Mouse (Mus musculus) adipocyte (in vitro differentiated cells): ENCODE results near the gene Chd8.
"Not testable (repeated sequence)": the region's sequence is repeated elsewhere in the genome, so short reads cannot be mapped to it uniquely, and the experiment has no call there.

Experiments used
- DNase-seq: peaks from one replicate; pipeline ENCODE4 v3.0.0-alpha.2; 2016; ENCODE audit warnings: low spot score

Chd8 gene

DNA sequence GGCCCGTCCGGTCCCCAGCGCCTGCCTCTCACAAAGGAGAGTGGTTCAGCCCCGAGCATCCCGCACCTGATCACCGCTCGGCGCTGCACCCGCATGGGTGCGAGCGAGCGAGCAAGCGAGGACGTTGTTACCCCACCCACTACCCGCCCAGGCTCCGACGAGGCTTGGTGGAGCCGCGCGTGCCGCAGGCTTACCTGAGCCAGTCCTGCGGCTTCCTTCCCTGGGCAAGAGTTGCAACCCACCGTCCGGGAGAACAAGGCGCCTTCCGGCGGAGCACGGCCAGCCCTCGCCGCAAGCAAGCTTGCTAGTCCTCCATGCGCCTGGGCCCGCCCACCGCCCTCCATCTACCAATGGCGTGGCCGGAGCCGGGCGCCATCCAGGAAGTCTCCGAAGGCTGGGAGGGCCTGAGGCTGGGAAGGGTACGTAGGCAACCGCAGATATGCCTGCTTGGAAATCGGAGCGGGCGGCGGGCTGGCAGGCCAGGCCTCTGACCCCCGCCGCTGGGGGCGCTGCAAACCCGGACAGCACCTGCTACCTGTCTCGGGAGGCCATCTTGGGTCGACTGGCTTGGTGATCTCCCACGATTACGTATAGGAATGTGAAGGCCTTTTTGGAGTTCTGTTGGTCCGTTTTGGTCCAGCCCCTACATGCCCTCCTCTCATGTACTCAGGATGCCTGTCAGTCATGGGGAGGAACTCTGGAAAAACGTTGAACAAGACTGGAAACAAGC lies at the start of gene Chd8:
TSS of gene Chd8 (minus strand) at position 297 of the 730 bp plus-strand sequence.
- DNase-seq = peak; percentile 97

DNA sequence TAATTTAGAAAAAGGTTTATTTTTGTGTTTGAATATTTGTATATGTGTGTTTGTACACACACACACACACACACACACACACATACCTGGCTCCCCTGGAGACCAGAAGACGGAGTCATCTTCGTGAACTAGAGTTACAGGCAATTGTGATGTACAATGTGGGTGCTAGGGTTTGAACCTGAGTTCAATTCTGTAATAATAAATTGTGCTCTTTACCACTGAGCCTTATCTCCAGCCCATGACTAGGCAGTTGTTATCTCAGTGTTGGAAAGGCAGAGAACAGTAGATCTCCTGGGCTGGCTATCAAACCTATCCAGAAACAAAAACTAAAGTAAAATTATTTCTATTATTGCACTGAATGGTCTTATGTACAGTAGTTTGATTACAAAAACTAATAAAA lies 48.5 kb upstream of the Chd8 start:
- DNase-seq = peak; percentile 26

DNA sequence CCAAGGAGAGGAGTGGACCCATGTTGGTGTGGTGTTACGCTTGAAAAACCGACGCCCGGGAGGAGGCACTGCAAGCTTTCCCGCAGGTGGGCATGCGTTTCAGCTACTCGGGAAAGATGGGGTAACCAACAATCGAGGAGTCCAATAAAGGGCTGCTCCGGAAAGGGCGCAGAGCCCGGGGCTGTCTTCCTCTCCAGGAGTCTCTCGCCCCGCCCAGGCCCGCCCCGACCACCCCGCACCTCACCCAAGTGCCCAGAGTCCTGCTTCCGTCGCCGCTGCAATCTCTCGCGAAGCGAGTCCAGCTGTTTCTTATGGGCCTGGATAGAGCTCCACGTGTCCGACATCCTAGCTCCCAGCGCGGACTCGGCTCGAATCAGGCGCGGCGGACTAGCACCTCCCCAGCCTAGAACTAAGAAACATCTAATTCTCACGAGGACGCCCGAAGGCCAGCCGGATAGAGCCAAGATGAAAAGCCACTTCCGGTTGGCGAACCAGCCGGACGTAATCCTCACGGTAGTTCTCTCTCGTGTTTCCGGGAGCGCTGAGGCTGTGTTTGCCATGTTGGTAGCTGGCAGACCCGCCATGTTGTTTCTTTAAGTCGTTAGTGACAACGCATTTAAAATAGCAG lies 47.2 kb upstream of the Chd8 start, which contains the start of gene Mettl3:
TSS of gene Mettl3 (minus strand) at position 485 of the 628 bp plus-strand sequence.
- DNase-seq = peak; percentile 100

DNA sequence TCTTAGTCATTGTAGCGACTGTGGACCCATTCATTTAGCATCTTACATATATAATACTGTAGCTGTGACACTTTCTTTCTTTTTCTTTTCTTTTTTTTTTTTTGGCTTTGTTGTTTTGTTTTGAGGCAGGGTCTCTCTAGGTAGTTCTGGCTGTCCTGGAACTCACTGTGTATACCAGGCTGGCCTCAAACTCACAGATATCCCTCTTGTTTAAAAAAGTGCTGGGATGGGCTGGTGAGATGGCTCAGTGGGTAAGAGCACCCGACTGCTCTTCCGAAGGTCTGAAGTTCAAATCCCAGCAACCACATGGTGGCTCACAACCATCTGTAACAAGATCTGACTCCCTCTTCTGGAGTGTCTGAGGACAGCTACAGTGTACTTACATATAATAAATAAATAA lies 45.9 kb upstream of the Chd8 start:
- DNase-seq = not testable (repeated sequence)

DNA sequence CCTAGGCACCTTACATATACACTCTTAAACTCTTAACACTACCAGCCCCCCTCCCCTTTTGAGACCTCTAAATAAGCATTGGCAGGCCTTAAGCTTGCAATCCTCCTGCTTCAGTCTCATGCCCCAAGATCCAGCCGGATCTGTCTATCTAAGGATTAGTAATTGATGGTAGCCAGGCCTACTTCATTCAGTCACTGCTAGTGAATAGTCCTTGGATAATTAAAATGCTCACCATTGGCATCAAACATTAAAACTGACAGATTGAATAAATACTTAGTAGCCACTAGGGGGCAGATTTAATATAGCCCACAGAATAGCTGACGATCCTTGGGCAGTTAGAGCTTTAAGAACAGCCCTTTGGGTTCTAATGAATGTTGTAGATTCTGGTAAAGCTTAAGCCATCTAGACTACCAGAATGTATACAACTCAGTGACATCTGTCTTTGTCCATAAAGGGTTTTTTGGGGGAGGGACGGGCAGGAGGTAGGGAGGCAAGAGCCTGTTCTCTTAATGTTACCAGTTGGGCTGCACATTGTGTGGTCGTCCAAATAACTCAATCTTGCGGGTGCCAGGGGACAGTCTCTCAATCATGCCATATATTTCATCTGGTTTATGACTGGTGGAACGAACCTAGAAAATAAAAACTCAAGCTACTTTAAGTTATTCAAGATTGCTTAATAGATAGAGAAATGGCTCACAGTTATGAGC lies 38.1 kb upstream of the Chd8 start:
- DNase-seq = peak; percentile 51

DNA sequence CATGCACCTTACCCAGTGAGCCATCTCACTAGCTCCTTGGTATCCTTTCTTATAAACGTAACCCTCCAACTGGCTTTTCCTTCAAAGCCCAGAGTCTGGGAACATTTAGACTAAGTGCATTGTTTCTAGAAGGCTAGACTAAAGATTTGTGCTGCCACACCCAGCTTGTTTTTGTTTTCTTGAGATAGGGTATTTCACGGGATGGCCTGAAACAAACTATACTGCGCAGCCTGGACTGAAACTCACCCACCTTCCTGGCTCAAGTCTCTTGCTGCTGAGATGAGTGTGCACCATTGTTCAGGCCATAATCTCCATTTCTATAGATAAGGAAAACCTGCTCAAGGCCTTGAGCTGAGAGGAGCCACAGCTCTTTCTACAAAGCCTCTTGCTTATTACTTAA lies 26.6 kb upstream of the Chd8 start:
- no peak for DNase-seq

DNA sequence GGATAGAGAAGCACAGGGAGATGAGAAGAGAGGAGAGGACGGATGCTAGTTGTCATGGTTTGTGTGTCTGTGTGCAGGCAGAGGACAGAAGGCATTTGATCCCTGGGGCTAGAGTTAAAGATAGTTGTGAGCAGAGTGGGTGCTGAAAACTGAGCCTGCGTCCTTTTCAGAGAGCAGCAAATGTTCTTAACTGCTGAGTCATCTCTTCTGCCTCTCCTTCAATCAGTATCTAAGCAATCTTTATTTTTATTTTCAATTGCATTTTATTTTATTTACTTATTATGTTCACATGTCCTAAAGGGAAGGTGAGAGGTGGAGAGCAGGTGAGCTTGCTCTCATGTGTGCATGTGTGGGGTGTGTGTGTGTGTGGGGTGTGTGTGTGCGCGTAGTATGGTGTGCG lies 26.0 kb upstream of the Chd8 start:
- no peak for DNase-seq

DNA sequence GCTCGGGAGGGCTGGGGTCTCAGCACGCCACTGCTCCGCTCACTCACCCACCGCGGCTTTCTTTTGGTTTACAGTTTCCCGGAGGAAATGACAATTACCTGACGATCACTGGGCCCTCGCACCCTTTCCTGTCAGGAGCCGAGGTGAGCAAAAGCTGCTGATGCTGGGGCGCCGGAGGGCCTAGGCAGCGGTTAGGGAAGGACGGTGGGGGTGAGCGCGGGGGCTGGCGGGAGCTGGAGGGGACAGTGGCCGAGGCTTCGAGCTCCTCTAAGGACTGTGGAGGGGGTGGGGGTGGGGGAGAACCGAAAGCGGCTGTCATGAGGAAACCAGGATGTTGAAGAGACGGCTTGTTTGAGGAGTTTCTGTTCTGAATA lies 22.2 kb upstream of the Chd8 start:
- DNase-seq = no peak

DNA sequence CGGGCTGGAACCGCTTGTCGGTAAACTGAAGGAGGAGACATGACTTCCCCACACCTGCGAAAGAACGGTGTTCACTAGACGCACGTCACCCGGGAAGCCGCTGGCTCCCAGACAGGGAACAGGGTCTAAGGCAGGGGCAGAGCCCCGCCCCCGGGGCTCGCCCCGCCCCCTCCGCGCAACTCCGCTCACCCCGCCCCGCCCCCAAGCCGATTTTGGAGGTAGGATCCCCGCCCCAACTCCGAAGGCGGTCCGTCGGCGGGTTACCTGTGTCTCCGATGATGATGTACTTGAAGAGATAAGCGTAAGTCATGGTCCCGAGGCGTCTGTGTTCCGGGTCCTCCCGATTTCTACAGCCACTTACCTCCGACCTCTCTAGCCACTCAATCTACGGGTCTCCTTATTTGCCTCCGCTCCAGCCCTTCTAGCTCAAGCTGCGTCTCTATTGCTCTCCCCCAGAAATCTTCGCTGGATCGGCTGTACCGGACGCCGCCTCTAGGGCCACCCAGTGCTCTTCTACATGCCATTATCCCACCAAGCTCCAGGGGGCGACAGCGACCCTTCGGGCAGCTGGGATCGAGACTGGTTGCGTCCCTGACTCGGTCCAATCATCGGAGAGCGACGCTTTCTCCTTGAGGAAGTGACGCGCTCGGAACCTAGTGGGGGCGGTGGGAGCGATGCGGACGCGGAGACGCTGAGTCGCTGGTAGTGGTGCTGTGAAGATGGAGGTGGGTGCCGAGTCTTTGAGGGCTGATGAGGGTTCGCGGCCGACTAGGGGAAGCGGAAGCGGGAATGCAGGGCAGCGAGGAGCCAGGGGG lies 21.6 kb upstream of the Chd8 start, which contains the start of the genes Tox4 and Rab2b:
TSS of gene Tox4 (plus strand) at position 215 of the 815 bp plus-strand sequence.
TSS of gene Rab2b (minus strand) at position 614 of the 815 bp plus-strand sequence.
- peak; percentile 100 for DNase-seq

DNA sequence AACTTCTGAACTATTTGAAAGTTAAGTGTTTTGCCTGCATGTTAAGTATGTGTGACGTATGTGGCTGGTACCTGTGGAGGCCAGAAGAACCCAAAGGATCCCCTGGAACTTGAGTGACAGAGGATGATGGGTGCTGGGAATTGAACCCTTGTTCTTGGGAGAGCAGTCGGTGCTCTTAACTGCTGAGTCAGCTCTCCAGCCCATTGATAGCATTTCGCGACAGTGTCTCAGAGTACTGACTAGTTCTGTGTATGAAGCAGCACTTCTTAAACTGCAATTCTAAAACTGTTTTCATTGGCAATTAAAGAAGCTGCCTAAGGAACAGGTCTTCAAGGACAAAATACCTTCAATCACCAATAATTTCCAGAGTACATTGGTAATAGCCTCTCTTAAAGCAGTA lies 19.6 kb upstream of the Chd8 start:
- no peak for DNase-seq

DNA sequence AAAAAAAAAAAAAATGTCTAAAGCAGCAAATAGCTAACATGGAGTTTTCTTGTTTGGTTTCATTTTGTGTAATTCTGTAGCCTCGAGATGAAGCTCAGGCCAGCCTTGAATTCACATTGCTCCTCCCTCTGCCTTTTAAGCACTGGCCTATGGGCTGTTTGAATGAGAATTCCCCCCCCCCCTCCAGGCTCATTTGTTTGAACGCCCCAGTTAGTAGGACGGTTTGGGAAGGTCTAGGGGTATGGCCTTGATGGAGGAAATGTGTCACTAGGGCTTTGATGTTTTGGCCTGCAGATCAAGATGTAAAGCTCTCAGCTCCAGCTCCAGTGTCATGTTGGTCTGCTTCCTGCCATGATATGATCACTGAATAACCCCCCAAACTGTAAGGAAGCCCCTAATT lies 15.2 kb upstream of the Chd8 start:
- no peak for DNase-seq

DNA sequence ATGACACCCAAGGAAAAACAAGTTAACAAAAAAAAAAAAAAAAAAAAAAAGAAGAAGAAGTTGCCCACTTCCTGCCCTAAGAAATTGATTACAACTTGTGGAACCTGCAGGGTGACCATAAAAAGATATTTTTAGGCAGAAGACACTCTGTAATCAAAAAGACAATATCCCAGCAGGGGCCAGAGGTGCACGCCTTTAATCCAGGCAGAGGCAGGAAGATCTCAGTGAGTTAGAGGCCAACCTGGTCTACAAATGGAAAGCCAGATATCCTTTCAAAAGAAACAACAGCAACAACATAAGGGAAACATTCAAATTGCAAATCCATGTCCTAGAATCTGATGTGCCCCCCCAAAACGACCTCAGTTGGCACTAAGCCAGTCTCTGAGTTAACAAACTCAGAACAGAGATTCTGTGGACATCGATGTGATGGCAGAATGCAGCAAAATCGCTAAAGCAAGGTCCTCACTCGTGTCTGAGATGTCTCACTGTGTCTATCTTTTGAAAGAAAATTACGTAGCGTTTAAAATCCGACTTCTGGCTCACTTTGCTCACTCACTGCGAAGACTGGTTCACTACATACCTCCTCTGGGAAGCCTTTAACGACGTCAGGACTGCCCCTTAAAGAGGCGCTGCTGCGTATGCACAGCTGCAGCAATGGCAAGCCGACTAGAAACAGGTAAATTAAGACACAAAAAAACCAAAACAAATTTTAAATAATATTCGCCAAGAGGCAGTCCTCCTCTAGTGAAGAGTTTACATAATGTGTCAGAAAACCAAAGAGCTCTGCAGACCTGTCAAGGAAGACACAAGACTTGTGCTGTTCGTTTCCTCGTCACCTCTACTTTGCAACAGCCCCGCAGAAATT lies 1.0 kb downstream of the Chd8 start:
- peak; percentile 45 for DNase-seq

DNA sequence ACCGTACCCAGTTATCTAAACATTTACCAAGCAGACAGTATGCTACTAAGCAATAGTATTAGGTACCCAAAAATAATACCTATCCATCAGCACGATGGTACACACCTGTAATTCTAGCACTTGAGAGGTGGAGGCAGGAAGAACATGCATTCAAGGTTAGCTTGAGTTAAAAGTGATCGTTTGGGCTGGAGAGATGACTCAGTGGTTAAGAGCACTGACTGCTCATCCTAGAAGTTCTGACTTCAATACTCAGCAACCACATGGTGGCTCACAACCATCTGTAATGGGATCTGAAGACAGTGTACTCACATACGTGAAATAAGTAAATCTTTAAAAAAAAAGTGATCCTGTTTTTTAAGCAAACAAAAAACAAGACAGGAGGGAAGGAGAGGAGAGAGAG lies 11.5 kb downstream of the Chd8 start:
- no peak for DNase-seq

DNA sequence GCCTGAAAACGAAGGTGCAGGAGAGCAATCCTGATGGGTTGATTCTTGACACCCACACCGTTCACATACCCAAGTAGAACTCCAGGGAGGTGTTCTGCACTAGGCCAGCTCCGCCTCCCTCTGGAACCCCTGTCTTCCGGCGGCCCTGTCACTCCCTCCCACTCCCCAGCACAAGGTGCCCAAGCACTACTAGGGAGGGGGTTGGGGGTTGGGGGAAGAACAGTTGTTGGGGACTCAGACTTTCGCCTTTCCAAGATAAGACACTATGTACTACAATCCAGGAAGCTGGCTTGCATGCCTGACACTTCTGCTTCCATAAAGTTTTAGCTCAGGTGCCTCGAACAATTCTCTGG lies 12.9 kb downstream of the Chd8 start:
- no peak for DNase-seq

DNA sequence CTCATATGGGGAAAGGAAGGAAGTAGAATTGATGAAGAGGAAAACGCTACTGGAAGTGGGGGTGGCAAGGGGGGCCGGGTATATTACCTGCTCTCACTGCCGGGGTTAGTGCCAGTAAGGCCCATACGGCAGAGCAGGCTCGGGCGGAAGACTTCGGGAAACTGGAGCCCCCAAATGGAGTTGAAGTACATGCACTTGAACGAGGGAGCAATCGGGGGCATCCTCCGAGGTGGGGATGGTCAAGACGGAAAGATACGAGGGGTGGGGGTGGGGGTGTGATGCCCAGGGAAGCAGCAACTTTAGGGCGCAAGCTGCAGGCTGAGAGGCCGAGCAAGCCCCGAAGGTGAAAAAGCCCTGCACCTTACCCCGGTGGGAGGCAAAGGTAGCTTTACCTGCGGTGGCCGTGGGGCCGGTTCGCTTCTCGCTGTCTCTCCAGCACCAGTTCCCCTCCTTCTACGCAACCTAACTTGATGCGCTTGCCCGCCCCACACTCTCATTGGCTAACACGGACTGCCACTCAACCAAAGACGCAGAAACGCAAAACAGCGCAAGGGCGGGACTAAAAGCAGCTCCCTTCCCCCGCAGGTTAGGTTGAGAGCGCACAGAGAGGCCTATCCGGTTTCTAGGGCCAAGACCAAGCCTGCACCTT lies 13.4 kb downstream of the Chd8 start:
- DNase-seq = peak; percentile 100

DNA sequence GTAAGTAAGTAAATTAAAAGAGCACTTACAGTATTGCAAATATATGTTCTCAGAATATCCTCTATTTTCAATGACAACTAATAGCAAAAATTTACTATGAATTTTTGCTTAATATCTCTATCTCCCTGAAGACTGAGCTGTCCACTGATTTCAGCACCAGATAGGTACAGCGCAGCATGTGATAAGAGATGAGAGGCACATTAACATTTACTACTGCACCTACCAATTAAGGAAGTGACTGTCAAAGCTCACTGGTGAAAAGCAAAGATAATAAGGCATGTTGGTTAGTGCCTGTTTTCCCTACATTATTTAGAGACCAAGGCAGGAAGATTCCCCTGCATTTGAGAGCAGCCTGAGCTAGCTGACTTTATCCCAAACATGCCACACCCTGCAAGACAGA lies 21.4 kb downstream of the Chd8 start:
- no peak for DNase-seq

DNA sequence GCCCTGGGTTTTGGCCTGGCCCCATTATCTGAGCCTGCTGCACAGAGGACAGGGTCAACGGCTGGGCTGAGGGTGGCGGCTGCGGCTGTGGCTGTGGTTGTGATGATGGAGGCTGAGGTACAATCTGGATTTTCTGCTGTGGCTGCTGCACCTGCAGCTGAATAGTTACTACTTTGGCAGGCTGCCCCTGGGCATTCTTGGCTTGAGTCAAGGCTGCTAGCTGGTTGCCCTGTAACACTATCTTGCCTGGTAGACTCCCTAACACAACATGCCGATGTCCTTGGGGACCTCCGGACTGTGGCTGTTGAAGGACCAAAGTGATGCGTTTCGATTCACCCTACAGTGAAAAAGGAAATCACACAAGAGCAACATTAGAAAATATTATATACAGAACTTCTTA lies 22.4 kb downstream of the Chd8 start:
- DNase-seq = no peak

DNA sequence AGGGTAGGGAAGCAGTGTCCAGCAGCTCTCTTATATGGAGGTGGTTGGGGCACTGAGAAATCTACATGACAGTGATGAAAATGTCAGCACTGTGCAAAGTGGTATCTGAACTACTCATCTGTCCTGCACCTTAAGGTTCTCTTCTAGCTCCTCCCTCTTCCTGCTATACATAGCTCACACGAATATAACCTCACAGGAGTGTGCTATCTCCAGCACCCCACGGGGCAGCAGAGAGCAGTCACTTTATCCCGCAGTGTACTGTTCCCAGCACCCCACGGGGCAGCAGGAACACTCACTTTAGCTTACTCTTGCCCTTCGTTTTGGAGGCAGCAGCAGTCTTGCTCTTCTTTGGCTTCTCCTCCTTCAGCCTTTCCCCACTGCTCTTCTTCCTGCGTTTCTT lies 25.3 kb downstream of the Chd8 start:
- no peak for DNase-seq

DNA sequence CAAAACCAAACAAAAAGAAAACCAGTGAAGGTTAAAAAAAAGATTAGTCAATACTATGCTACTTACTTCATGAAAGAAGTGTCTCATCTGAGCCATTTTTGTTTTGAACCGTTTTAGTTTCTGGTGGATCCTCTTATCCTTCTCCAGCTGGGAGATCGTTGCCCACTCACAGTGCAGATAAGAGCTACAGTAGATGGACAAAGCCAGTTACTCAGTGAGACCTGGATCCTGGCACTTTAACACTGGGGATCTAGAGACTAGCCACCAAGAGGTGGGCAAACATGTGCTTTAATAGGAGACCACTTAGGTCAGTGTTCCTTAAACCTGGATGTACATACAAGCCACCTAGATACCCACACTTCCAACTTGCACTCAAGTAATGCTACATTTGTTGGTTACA lies 31.6 kb downstream of the Chd8 start:
- DNase-seq = no peak

DNA sequence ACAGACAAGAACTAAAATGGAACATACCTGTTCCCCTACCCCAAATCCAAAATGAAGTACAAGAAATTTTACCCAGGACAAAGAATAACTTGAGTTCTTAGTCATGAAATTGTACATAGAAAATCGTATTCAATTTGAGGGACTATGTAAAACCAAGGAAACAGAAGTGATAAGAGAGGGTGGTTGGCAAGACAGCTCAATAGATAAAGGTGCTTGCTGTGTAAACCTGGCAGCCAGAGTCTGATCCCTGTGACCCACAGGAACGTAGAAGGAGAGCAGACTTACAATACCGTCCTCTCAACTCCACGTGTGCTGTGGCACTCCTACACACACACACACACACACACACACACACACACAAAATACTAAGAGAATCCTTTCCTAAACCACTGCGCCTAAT lies 40.3 kb downstream of the Chd8 start:
- DNase-seq = no peak

DNA sequence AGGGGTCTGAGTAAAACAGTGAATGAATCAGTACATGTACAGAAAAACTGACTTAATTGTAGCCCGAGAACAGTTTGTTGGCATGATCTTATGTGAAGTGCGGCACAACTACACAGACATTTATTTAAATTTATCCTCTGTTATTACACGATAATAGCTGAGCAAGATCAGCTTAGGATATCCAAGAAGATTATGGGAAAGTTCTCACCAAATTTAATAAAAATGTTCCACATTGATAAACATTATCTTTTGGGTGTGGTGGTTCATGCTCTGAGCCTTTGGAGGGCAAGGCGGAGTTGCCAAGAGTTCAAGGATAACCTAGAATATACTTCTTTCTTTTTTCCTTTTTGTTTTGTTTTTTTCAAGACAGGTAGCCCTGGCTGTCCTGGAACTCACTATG lies 58.2 kb downstream of the Chd8 start:
- DNase-seq = no peak
